Comparison of ENCODE assay signal across 21 mouse cellular contexts in genomic region chr6:24269633-24270032, GRCm38 (mm10).
"Had no signal": no experiment of that assay in that cellular context is flagged by ENCODE, and none has a peak within 500 bp of the region (broad histone marks: within the 10 kb centered on the region; RNA-seq: fewer than 3 reads in every experiment).

No protein-coding gene starts in this region.

- H3K9me3 ChIP-seq: liver, embryonic 15.5 days; lung, embryonic 15.5 days; midbrain, embryonic 13.5 days; midbrain, embryonic 15.5 days; neural tube, embryonic 13.5 days; neural tube, embryonic 15.5 days; stomach, embryonic 15.5 days had no signal

- H3K36me3 ChIP-seq: liver, embryonic 15.5 days; lung, embryonic 15.5 days; midbrain, embryonic 13.5 days; midbrain, embryonic 15.5 days; neural tube, embryonic 13.5 days; neural tube, embryonic 15.5 days; stomach, embryonic 15.5 days had no signal

- ATAC-seq: liver, postnatal 0 days; midbrain, embryonic 13.5 days; midbrain, embryonic 15.5 days had no signal

- H3K27ac ChIP-seq: liver, embryonic 15.5 days; lung, embryonic 15.5 days; midbrain, embryonic 13.5 days; midbrain, embryonic 15.5 days; neural tube, embryonic 13.5 days; neural tube, embryonic 15.5 days; stomach, embryonic 15.5 days; stomach, postnatal 0 days had no signal

- H3K4me2 ChIP-seq: liver, embryonic 15.5 days; lung, embryonic 15.5 days; midbrain, embryonic 11.5 days; midbrain, embryonic 13.5 days; midbrain, embryonic 15.5 days; neural tube, embryonic 13.5 days; neural tube, embryonic 15.5 days; stomach, embryonic 15.5 days had no signal

- H3K27me3 ChIP-seq: liver, embryonic 15.5 days; lung, embryonic 15.5 days; midbrain, embryonic 13.5 days; midbrain, embryonic 15.5 days; neural tube, embryonic 13.5 days; neural tube, embryonic 15.5 days; stomach, embryonic 15.5 days had no signal

- H3K9ac ChIP-seq: liver, embryonic 15.5 days; liver, postnatal 0 days; lung, embryonic 15.5 days; midbrain, embryonic 13.5 days; midbrain, embryonic 15.5 days; neural tube, embryonic 13.5 days; neural tube, embryonic 15.5 days; stomach, embryonic 15.5 days had no signal

- H3K4me1 ChIP-seq: liver, embryonic 15.5 days; lung, embryonic 15.5 days; midbrain, embryonic 15.5 days; neural tube, embryonic 13.5 days; neural tube, embryonic 15.5 days; stomach, embryonic 15.5 days had no signal

- DNase-seq: liver, postnatal 0 days; lung, adult 2 months; lung, postnatal 10 days; lung, postnatal 4 days; retina, postnatal 1 day; right cerebral cortex, adult 18-20 months; right cerebral cortex, postnatal 25 days; right cerebral cortex, postnatal 4 days; thymus, adult 2 months; thymus, postnatal 25 days; thymus, postnatal 4 days had no signal

- H3K4me3 ChIP-seq: liver, embryonic 15.5 days; lung, embryonic 15.5 days; midbrain, embryonic 13.5 days; midbrain, embryonic 15.5 days; myocyte; neural tube, embryonic 13.5 days; neural tube, embryonic 15.5 days; stomach, embryonic 15.5 days had no signal
